In the genomic region with DNA sequence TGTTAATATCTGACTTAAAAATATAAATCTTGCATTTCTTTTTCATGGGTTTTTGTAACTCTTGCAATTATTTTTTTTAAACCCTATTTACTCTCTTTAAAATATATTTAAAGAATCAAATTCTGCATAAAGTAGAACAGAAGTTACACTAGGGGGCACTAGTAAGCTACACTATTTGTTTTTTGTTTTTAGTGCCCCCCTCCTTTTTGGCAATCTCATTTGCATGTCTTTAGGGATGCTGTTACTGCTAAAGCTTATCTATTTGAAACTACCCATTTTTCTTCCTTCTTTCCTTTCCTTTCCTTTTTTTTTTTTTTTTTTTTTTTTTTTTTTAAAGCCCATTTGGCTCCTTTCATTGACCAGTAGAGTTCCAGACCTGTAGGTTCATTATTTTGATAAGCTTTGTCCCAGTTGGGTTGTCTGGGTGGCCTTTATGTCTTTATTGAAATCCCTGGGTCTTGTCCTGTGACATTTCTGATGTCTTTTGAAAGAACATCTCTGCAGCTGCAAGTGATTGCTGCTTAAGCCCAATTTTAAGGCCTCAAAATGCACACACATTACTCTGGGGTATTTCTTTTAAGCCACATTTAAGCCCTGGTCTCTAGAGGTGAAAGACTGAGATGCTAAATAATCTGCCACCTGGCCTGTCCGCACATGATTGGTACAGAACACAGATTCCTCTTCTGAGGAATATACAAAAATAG, we compare ENCODE assay signal across 14 mouse cellular contexts.
DNase-seq lines count a peak whose midpoint lies in the region; ATAC-seq and TF ChIP-seq lines count a peak whose summit lies in the region.
"Had no signal": no experiment of that assay in that cellular context is flagged by ENCODE, and none has a peak within 500 bp of the region (broad histone marks: within the 10 kb centered on the region; RNA-seq: fewer than 3 reads in every experiment).

No protein-coding gene starts in this region.

- H3K27me3 ChIP-seq in lung, embryonic 14.5 days (ENCODE audit: insufficient read depth, low read length) = no peaks in the 10 kb centered on the region
- no peaks in the 10 kb centered on the region for H3K27me3 ChIP-seq in embryonic facial prominence, embryonic 14.5 days (replicated peaks; ENCODE audit: control insufficient read depth, insufficient read depth, low read length)
- no peaks in the 10 kb centered on the region for H3K27me3 ChIP-seq in midbrain, embryonic 10.5 days (ENCODE audit: low read depth, poor library complexity, severe bottlenecking)
- H3K27me3 ChIP-seq: embryonic facial prominence, embryonic 13.5 days; Patski had no signal

- 80% methylated on average over 1 of the region's 1 CpGs for WGBS in lung, embryonic 14.5 days
- whole genome bisulfite sequencing in embryonic facial prominence, embryonic 14.5 days = 49% methylated on average over 1 of the region's 1 CpGs
- WGBS in midbrain, embryonic 10.5 days = 36% methylated on average over 1 of the region's 1 CpGs

- no peak overlapping the region for H3K4me2 ChIP-seq in lung, embryonic 14.5 days
- H3K4me2 ChIP-seq in embryonic facial prominence, embryonic 14.5 days (ENCODE audit: low read depth, low read length) = no peak overlapping the region
- H3K4me2 ChIP-seq: embryonic facial prominence, embryonic 13.5 days had no signal

- no peak overlapping the region for H3K27ac ChIP-seq in lung, embryonic 14.5 days (ENCODE audit: low read depth)
- no peak overlapping the region for H3K27ac ChIP-seq in embryonic facial prominence, embryonic 14.5 days (replicated peaks; ENCODE audit: low read depth, low read length)
- no peak overlapping the region for H3K27ac ChIP-seq in midbrain, embryonic 10.5 days (replicated peaks)
- H3K27ac ChIP-seq: embryonic facial prominence, embryonic 13.5 days had no signal

- H3K4me3 ChIP-seq in lung, embryonic 14.5 days (ENCODE audit: low read depth, low read length) = no peak overlapping the region
- no peak overlapping the region for H3K4me3 ChIP-seq in embryonic facial prominence, embryonic 14.5 days (ENCODE audit: low read depth, low read length)
- H3K4me3 ChIP-seq in midbrain, embryonic 10.5 days = no peak overlapping the region
- H3K4me3 ChIP-seq: embryonic facial prominence, embryonic 13.5 days had no signal

- ATAC-seq in lung, embryonic 14.5 days (ENCODE audit: insufficient read depth) = no peak
- ATAC-seq in embryonic facial prominence, embryonic 14.5 days (ENCODE audit: low read depth) = no peak
- ATAC-seq: intestine, postnatal 0 days; Patski had no signal

- DNase-seq in lung, embryonic 14.5 days = peak; percentile 48
- no peak for DNase-seq in lung, postnatal 25 days (ENCODE audit: low spot score)
- DNase-seq in embryonic facial prominence, embryonic 14.5 days (ENCODE audit: low spot score) = peak; percentile 35
- peak; percentile 30 for DNase-seq in midbrain, embryonic 10.5 days (ENCODE audit: low spot score)
- peak; percentile 24 for DNase-seq in telencephalon, adult 2 months (ENCODE audit: low read depth, low spot score)
- no peak for DNase-seq in frontal cortex, postnatal 25 days (ENCODE audit: low spot score in 2 of 2)
- no peak for DNase-seq in spleen, postnatal 4 days (ENCODE audit: low spot score in 2 of 2)
- DNase-seq in liver = no peak
- DNase-seq: heart, adult 11 months; right cerebral cortex, postnatal 14 days; thymus, postnatal 25 days had no signal

- no peak for TF ChIP-seq CTCF in lung, embryonic 14.5 days (IDR thresholded peaks at IDR 0.05; ENCODE audit: low read depth)

- no peaks in the 10 kb centered on the region for H3K36me3 ChIP-seq in lung, embryonic 14.5 days (ENCODE audit: insufficient read depth)
- no peaks in the 10 kb centered on the region for H3K36me3 ChIP-seq in embryonic facial prominence, embryonic 14.5 days (ENCODE audit: control insufficient read depth, insufficient read depth, low read length)
- no peaks in the 10 kb centered on the region for H3K36me3 ChIP-seq in midbrain, embryonic 10.5 days
- H3K36me3 ChIP-seq: embryonic facial prominence, embryonic 13.5 days had no signal

- no peak overlapping the region for H3K9ac ChIP-seq in lung, embryonic 14.5 days
- no peak overlapping the region for H3K9ac ChIP-seq in embryonic facial prominence, embryonic 14.5 days (ENCODE audit: low read depth, low read length)
- H3K9ac ChIP-seq: embryonic facial prominence, embryonic 13.5 days had no signal

- no peaks in the 10 kb centered on the region for H3K4me1 ChIP-seq in lung, embryonic 14.5 days (ENCODE audit: insufficient read depth)
- no peaks in the 10 kb centered on the region for H3K4me1 ChIP-seq in embryonic facial prominence, embryonic 14.5 days (ENCODE audit: control insufficient read depth, insufficient read depth, low read length)
- peaks cover 23% of the 10 kb centered on the region for H3K4me1 ChIP-seq in midbrain, embryonic 10.5 days
- H3K4me1 ChIP-seq: embryonic facial prominence, embryonic 13.5 days had no signal

- no peaks in the 10 kb centered on the region for H3K9me3 ChIP-seq in lung, embryonic 14.5 days (ENCODE audit: low read depth, low read length)
- H3K9me3 ChIP-seq in embryonic facial prominence, embryonic 14.5 days (ENCODE audit: control insufficient read depth, low read length) = no peaks in the 10 kb centered on the region
- H3K9me3 ChIP-seq in midbrain, embryonic 10.5 days (replicated peaks) = no peaks in the 10 kb centered on the region; the same call in 1 of the 2 replicates
- H3K9me3 ChIP-seq: embryonic facial prominence, embryonic 13.5 days had no signal

Comparison
In these comparisons a context has a peak if more than half of its experiments do, and no peak if none do; other contexts are left out.
1. DNase-seq: peak in lung, embryonic 14.5 days (single experiment), embryonic facial prominence, embryonic 14.5 days (single experiment), midbrain, embryonic 10.5 days (single experiment) and telencephalon, adult 2 months (single experiment); none in lung, postnatal 25 days (single experiment), frontal cortex, postnatal 25 days (0 of 2), spleen, postnatal 4 days (0 of 2) and liver (single experiment).